Mouse (Mus musculus) intestine, postnatal 0 days (tissue): Measurements from ENCODE around the gene Rlf. TPM values are rescaled to one million over a fixed set of nuclear protein-coding genes. Genes with fewer than 3 reads are reported as not detected.

ENCODE experiments used
- ATAC-seq: fragments of 200-750 bp; cut with Nextera tagmentation; 2 replicates; pipeline ENCODE4 v1.8.0; 2017; ENCODE audit warnings: mild to moderate bottlenecking, moderate TSS enrichment, moderate library complexity
- H3K27ac ChIP-seq: fragments of 300-500 bp; sonication (generic); 2 replicates; pipeline ENCODE4 v1.5.1; 2014; ENCODE audit warnings: mild to moderate bottlenecking, low read depth, low read length, moderate library complexity
- H3K27me3 ChIP-seq: fragments of 300-500 bp; sonication (generic); replicated peaks from 2 replicates; pipeline ENCODE4 v1.6.1; 2014; ENCODE audit warnings: low read length, mixed read lengths; ENCODE audit not compliant: control insufficient read depth, insufficient read depth
- H3K36me3 ChIP-seq: fragments of 300-500 bp; sonication (generic); 2 replicates; pipeline ENCODE4 v1.6.1; 2014; ENCODE audit warnings: mild to moderate bottlenecking, moderate library complexity; ENCODE audit not compliant: control insufficient read depth, insufficient read depth
- H3K4me1 ChIP-seq: fragments of 300-500 bp; sonication (generic); replicated peaks from 2 replicates; pipeline ENCODE4 v1.6.1; 2014; ENCODE audit warnings: antibody characterized with exemption, low read length, mixed read lengths; ENCODE audit not compliant: control insufficient read depth, insufficient read depth
- H3K4me2 ChIP-seq: fragments of 300-500 bp; sonication (generic); replicated peaks from 2 replicates; pipeline ENCODE4 v1.6.1; 2014; ENCODE audit warnings: low read depth, mild to moderate bottlenecking, moderate library complexity
- H3K4me3 ChIP-seq: fragments of 300-500 bp; sonication (generic); 2 replicates; pipeline ENCODE4 v1.5.1; 2014; ENCODE audit warnings: low read depth, low read length
- H3K9ac ChIP-seq: fragments of 300-500 bp; sonication (generic); 2 replicates; pipeline ENCODE4 v1.6.1; 2014; ENCODE audit warnings: mild to moderate bottlenecking, low read depth, low read length
- H3K9me3 ChIP-seq: fragments of 300-500 bp; sonication (generic); 2 replicates; pipeline ENCODE4 v1.6.1; 2016; ENCODE audit warnings: mixed run types; ENCODE audit not compliant: control insufficient read depth
- CTCF ChIP-seq: sonication (generic); IDR thresholded peaks from 2 replicates; pipeline ENCODE4 v1.5.1; 2016; ENCODE audit warnings: low read depth, mild to moderate bottlenecking, control low read depth, antibody characterized with exemption, moderate library complexity
- WGBS: fragments of 180-500 bp; shearing (Covaris S2); extraction: QIAGEN DNeasy Blood & Tissue Kit; methylation state at CpG from one replicate; pipeline ENCODE4 v1.1.7; 2014; 5-methylcytosine and 5-hydroxymethylcytosine counted together
- polyA plus RNA-seq: library from polyadenylated mRNA; unstranded; fragments of >200 nt; fragmentation: Nextera tagmentation; extraction: Ambion mirVana; gene quantifications from 2 replicates; pipeline ENCODE4 v1.2.1, GENCODE M21; 2015

Gene Rlf
- polyA plus RNA-seq, 1 experiment from 2014 or later, result 4.5 TPM

DNA sequence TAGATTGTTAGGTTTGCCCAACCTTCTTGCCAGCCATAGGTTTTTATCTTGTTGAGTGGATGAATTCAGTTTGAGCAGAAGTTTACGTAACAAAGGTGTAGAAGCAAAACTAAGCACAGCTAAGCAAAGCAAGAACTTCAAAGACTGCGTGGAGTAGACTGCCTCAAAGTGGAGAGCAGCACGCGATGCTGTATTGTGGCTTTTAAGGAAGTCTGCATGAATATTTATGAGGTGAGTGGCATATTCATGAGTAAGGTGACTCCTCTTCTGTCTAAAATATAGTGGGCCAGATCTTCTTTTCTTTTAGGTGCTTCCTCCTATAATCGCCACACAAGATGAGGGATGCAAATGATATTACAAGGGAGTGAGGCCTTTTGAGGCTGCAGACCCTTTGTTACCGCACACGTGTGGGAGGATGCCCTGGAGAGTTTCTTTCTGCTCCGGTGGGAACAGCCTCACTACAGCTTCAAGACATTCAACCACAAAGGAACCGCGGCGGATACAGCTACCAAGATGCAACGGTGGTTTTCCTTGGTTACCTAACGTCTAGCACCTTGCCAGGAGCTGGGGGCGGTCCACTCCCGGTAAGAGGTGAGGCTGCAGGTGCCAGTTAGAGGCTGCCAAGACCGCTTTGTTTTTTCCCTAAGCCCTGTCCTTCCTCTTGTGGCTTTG is 16.2 kb upstream of the Rlf start:
- no peaks in the 10 kb centered on the region for H3K36me3 ChIP-seq
- TF ChIP-seq CTCF, result no peak
- 7% methylated on average over 16 of the region's 16 CpGs for WGBS
- H3K27ac ChIP-seq, result no peak overlapping the region
- no peak for ATAC-seq
- H3K4me3 ChIP-seq, result no peak overlapping the region
- no peaks in the 10 kb centered on the region for H3K4me1 ChIP-seq
- H3K27me3 ChIP-seq, result no peaks in the 10 kb centered on the region
- H3K9ac ChIP-seq, result no peak overlapping the region
- H3K9me3 ChIP-seq, result no peaks in the 10 kb centered on the region
- peak overlapping the region; percentile 17; the same call in 1 of the 2 replicates for H3K4me2 ChIP-seq

DNA sequence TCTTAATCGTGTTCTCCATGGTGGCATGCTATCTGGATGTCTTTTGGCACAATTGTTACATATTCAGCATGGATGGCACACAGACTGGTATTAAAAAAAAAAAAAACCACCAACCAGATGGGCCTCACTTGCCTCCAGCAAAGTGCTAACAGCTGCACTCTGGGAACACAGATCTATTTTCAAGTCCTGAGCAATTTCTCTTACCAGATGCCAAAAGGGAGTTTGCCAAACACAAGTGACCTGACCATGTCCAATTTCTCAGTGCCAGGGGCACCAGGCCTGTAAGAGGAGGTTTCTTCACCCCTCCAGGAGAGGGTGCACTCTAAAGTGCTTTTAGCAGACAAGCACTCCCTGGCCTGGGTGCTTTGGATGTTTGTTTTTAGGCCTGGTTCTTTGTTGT is 12.2 kb upstream of the Rlf start:
- H3K9ac ChIP-seq, result no peak overlapping the region
- ATAC-seq, result no peak

DNA sequence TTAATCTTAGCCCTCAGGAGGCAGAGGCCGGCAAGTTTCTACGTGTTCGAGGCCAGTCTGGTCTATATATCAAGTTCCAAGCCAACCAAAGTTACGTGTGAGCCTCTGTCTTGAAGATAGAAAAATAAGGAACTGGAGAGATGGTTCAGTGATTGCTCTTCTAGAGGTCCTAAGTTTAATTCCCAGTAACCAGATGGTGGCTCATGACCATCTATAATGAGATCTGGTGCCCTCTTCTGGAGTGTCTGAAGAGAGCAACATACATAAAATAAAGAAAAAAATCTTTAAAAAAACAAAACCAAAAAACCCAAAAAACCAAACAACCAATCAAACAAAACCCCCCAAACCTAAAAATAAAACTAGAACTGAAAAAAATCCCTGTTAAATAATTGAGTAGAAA is 10.3 kb upstream of the Rlf start:
- TF ChIP-seq CTCF, result no peak; the same call in 1 of the 2 replicates
- no peaks in the 10 kb centered on the region for H3K4me1 ChIP-seq
- no peak overlapping the region for H3K9ac ChIP-seq
- H3K4me2 ChIP-seq, result no peak overlapping the region
- H3K27ac ChIP-seq, result no peak overlapping the region
- H3K4me3 ChIP-seq, result no peak overlapping the region
- 89% methylated on average over 4 of the region's 4 CpGs for WGBS
- no peaks in the 10 kb centered on the region for H3K27me3 ChIP-seq
- no peaks in the 10 kb centered on the region for H3K36me3 ChIP-seq
- no peaks in the 10 kb centered on the region for H3K9me3 ChIP-seq
- no peak for ATAC-seq

More for the DNA sequence above, 12.2 kb upstream of the Rlf start:
- no peak overlapping the region for H3K4me2 ChIP-seq
- H3K27me3 ChIP-seq, result no peaks in the 10 kb centered on the region
- no peaks in the 10 kb centered on the region for H3K4me1 ChIP-seq
- H3K36me3 ChIP-seq, result no peaks in the 10 kb centered on the region
- H3K4me3 ChIP-seq, result no peak overlapping the region
- no peak for TF ChIP-seq CTCF
- no peak overlapping the region for H3K27ac ChIP-seq
- WGBS, result 54% methylated on average over 1 of the region's 1 CpGs
- no peaks in the 10 kb centered on the region for H3K9me3 ChIP-seq

DNA sequence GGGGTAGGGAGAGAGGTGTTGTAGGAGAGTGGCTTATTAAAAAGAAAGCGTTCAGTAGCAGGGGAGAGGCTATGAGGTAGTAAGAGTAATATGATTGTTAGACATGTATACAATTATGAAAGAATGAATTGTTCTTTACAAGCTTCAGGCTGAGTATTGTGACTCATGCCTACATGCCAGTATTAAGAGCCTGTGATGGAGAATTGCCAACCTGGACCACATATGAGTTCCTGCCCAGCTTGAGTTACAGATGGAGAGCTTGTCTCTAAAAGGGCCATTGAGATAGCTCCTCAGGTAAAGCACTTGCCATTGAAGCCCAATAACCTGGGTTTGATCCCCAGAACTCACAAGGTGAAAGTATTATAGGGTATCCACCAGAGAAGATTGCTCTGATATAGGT is 8.3 kb upstream of the Rlf start:
- no peak for ATAC-seq
- Histone ChIP-seq H3K4me3 (no peak overlapping the region), H3K27ac (no peak overlapping the region), H3K4me1 (no peaks in the 10 kb centered on the region), H3K27me3 (no peaks in the 10 kb centered on the region), H3K36me3 (no peaks in the 10 kb centered on the region), H3K9me3 (no peaks in the 10 kb centered on the region), H3K9ac (no peak overlapping the region), H3K4me2 (no peak overlapping the region)
- no peak for TF ChIP-seq CTCF
- WGBS, result 88% methylated on average over 1 of the region's 1 CpGs

DNA sequence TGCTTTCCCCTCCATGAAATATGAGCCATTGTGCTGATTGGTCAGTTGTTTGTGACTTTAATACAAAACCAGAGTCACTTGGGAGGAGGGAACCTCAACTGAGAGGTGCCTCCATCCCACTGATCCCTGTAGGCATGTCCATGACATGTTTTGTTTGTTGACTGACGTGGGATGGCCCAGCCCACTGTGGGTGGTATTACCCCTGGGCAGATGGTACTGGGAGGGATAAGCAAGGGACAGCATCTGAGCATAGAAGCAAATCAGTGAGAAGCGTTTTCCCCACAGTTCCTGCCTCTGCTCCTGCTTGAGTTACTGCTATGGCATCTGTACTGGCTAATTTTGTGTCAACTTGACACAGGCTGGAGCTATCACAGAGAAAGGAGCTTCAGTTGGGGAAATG is 1.3 kb upstream of the Rlf start:
- no peaks in the 10 kb centered on the region for H3K27me3 ChIP-seq
- WGBS, result 40% methylated on average over 2 of the region's 2 CpGs
- peaks cover 5% of the 10 kb centered on the region; the same call in 1 of the 2 replicates for H3K4me1 ChIP-seq
- no peak overlapping the region for H3K27ac ChIP-seq
- H3K4me3 ChIP-seq, result no peak overlapping the region
- no peaks in the 10 kb centered on the region for H3K9me3 ChIP-seq
- no peak overlapping the region for H3K9ac ChIP-seq
- no peak for ATAC-seq
- H3K36me3 ChIP-seq, result no peaks in the 10 kb centered on the region
- no peak overlapping the region for H3K4me2 ChIP-seq
- no peak for TF ChIP-seq CTCF

DNA sequence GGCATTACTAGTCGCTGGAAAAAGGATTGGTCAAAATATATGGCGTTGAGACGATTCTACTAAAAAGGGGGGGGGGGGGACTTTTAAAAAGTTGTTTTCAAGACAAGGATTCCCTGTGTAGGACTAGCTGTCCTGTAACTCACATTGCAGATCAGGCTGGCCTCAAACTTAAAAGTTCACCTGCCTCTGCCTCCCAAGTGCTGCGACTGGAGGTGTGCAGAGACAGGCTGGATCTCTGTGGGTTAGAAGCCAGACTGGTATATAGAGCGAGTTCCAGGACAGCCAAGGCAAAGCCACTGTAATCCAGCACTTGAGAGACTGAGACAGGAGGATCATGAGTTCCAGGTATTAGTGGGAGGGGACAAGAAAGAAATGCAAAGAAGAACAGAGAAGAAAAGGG is 605 bp upstream of the Rlf start:
- H3K9ac ChIP-seq, result peak overlapping the region; percentile 96
- peaks cover 5% of the 10 kb centered on the region; the same call in 1 of the 2 replicates for H3K4me1 ChIP-seq
- H3K27ac ChIP-seq, result no peak overlapping the region
- no peaks in the 10 kb centered on the region for H3K27me3 ChIP-seq
- ATAC-seq, result no peak
- no peaks in the 10 kb centered on the region for H3K36me3 ChIP-seq
- H3K4me2 ChIP-seq, result peak overlapping the region; percentile 79
- no peak for TF ChIP-seq CTCF
- WGBS, result 25% methylated on average over 5 of the region's 5 CpGs
- peak overlapping the region; percentile 99 for H3K4me3 ChIP-seq
- H3K9me3 ChIP-seq, result no peaks in the 10 kb centered on the region
